ENCODE assay signal across 23 mouse cellular contexts in the genomic region with DNA sequence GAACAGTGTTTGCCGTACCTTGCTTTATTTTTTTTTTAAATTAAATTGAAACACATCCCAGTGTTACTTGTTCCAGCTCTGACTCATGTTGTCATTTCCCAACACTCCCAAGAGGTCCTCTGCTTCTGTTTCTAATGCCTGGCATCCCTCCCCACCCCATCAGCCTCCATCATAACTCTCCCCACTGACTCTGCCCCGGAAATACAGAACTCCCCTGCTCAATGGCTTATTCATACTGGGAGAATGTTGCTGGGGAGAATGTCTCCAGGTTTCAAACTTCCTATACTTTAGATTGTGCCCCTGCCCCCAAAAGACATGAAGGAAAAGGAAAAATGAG. TPM values are rescaled to one million over a fixed set of nuclear protein-coding genes. Genes with fewer than 3 reads are reported as not detected.
A peak's percentile ranks its signal among the peaks of the same experiment; 100 is the strongest.
DNase-seq lines count a peak whose midpoint lies in the region; ATAC-seq and TF ChIP-seq lines count a peak whose summit lies in the region.
"Had no signal": no experiment of that assay in that cellular context is flagged by ENCODE, and none has a peak within 500 bp of the region (broad histone marks: within the 10 kb centered on the region; RNA-seq: fewer than 3 reads in every experiment).

No protein-coding gene starts in this region.

- intact Hi-C loops in heart, postnatal 10 days (cut with DNase I), result no loop called here

- H3K9ac ChIP-seq in hindbrain, embryonic 12.5 days, result no peak overlapping the region
- H3K9ac ChIP-seq in hindbrain, postnatal 0 days (replicated peaks; ENCODE audit: low read length), result no peak overlapping the region
- H3K9ac ChIP-seq: embryonic facial prominence, embryonic 12.5 days; intestine, embryonic 15.5 days; kidney, embryonic 15.5 days; liver, embryonic 12.5 days; lung, embryonic 14.5 days; neural tube, embryonic 12.5 days had no signal

- no peaks in the 10 kb centered on the region for H3K27me3 ChIP-seq in hindbrain, embryonic 10.5 days (ENCODE audit: insufficient read depth, poor library complexity, severe bottlenecking)
- H3K27me3 ChIP-seq in hindbrain, embryonic 12.5 days, result no peaks in the 10 kb centered on the region
- H3K27me3 ChIP-seq in hindbrain, postnatal 0 days (ENCODE audit: insufficient read depth, low read length), result no peaks in the 10 kb centered on the region
- H3K27me3 ChIP-seq: embryonic facial prominence, embryonic 12.5 days; intestine, embryonic 15.5 days; kidney, embryonic 15.5 days; liver, embryonic 12.5 days; neural tube, embryonic 12.5 days had no signal

- ATAC-seq in hindbrain, embryonic 12.5 days (ENCODE audit: low FRiP score), result no peak
- no peak for ATAC-seq in hindbrain, postnatal 0 days
- ATAC-seq: intestine, embryonic 15.5 days; liver, embryonic 12.5 days had no signal

- no peak overlapping the region for H3K4me2 ChIP-seq in hindbrain, embryonic 12.5 days (replicated peaks)
- no peak overlapping the region for H3K4me2 ChIP-seq in hindbrain, postnatal 0 days (ENCODE audit: low read depth, low read length)
- H3K4me2 ChIP-seq: embryonic facial prominence, embryonic 12.5 days; intestine, embryonic 15.5 days; kidney, embryonic 15.5 days; liver, embryonic 12.5 days; lung, embryonic 14.5 days; neural tube, embryonic 12.5 days had no signal

- WGBS in hindbrain, embryonic 10.5 days, result 82% methylated on average over 2 of the region's 2 CpGs
- 61% methylated on average over 2 of the region's 2 CpGs for WGBS in hindbrain, embryonic 12.5 days
- WGBS in hindbrain, postnatal 0 days, result 55% methylated on average over 2 of the region's 2 CpGs

- no peaks in the 10 kb centered on the region for H3K36me3 ChIP-seq in hindbrain, embryonic 10.5 days
- H3K36me3 ChIP-seq in hindbrain, embryonic 12.5 days, result no peaks in the 10 kb centered on the region
- H3K36me3 ChIP-seq in hindbrain, postnatal 0 days (ENCODE audit: insufficient read depth, low read length), result no peaks in the 10 kb centered on the region
- H3K36me3 ChIP-seq: embryonic facial prominence, embryonic 12.5 days; heart, embryonic 10.5 days; intestine, embryonic 15.5 days; kidney, embryonic 15.5 days; liver, embryonic 12.5 days; neural tube, embryonic 12.5 days had no signal

- no peaks in the 10 kb centered on the region for H3K4me1 ChIP-seq in hindbrain, embryonic 10.5 days (replicated peaks)
- peaks cover 3% of the 10 kb centered on the region; the same call in 1 of the 2 replicates for H3K4me1 ChIP-seq in hindbrain, embryonic 12.5 days
- no peaks in the 10 kb centered on the region for H3K4me1 ChIP-seq in hindbrain, postnatal 0 days (ENCODE audit: insufficient read depth, low read length)
- H3K4me1 ChIP-seq: embryonic facial prominence, embryonic 12.5 days; heart, embryonic 10.5 days; intestine, embryonic 15.5 days; kidney, embryonic 15.5 days; liver, embryonic 12.5 days; neural tube, embryonic 12.5 days had no signal

- DNase-seq in hindbrain, embryonic 10.5 days (ENCODE audit: low spot score), result no peak
- peak; percentile 88 for DNase-seq in 3T3-L1 (ENCODE audit: low read depth, low spot score)
- peak; percentile 79 for DNase-seq in brain, adult 2 months (ENCODE audit: low read depth, low spot score)
- no peak for DNase-seq in hindbrain, postnatal 0 days (ENCODE audit: low spot score)
- no peak for DNase-seq in ovary, postnatal 10 days (ENCODE audit: low spot score)
- DNase-seq in cerebellum, adult 9-10 months, result no peak
- no peak for DNase-seq in heart, postnatal 10 days
- DNase-seq: adrenal gland, adult 8-10 months; cerebellum, adult 11-12 months; heart, postnatal 14 days; lung, embryonic 14.5 days; lung, postnatal 4 days; right cerebral cortex, postnatal 4 days; thymus, postnatal 4 days had no signal

- no peaks in the 10 kb centered on the region for H3K9me3 ChIP-seq in hindbrain, embryonic 10.5 days
- no peaks in the 10 kb centered on the region for H3K9me3 ChIP-seq in hindbrain, embryonic 12.5 days (replicated peaks)
- H3K9me3 ChIP-seq in hindbrain, postnatal 0 days (ENCODE audit: low read length), result no peaks in the 10 kb centered on the region
- H3K9me3 ChIP-seq: embryonic facial prominence, embryonic 12.5 days; heart, embryonic 10.5 days; intestine, embryonic 15.5 days; kidney, embryonic 15.5 days; liver, embryonic 12.5 days; neural tube, embryonic 12.5 days had no signal

- no peak for TF ChIP-seq CTCF in hindbrain, postnatal 0 days (IDR thresholded peaks at IDR 0.05; ENCODE audit: low read depth)

- H3K4me3 ChIP-seq in hindbrain, embryonic 10.5 days, result no peak overlapping the region
- no peak overlapping the region for H3K4me3 ChIP-seq in hindbrain, embryonic 12.5 days
- H3K4me3 ChIP-seq in hindbrain, postnatal 0 days (ENCODE audit: low read length), result no peak overlapping the region
- H3K4me3 ChIP-seq: embryonic facial prominence, embryonic 12.5 days; heart, embryonic 10.5 days; intestine, embryonic 15.5 days; kidney, embryonic 15.5 days; liver, embryonic 12.5 days; neural tube, embryonic 12.5 days had no signal

- H3K27ac ChIP-seq in hindbrain, embryonic 10.5 days, result peak overlapping the region; percentile 5; the same call in 1 of the 2 replicates
- no peak overlapping the region for H3K27ac ChIP-seq in hindbrain, embryonic 12.5 days
- peak overlapping the region; percentile 21; the same call in 1 of the 2 replicates for H3K27ac ChIP-seq in hindbrain, postnatal 0 days
- H3K27ac ChIP-seq: embryonic facial prominence, embryonic 12.5 days; heart, embryonic 10.5 days; intestine, embryonic 15.5 days; kidney, embryonic 15.5 days; liver, embryonic 12.5 days; neural tube, embryonic 12.5 days had no signal

RNA-seq across cellular contexts. Expression of a gene that starts 17.1 kb away (rescaled TPM):
- 14.9 and 25.3 TPM in 2 replicates for polyA plus RNA-seq in hindbrain, embryonic 10.5 days (2016; fragmentation: Nextera tagmentation; extraction: Ambion mirVana)
- polyA plus RNA-seq in hindbrain, embryonic 12.5 days (2016; fragmentation: Nextera tagmentation; extraction: Ambion mirVana), result 20.1 and 24.5 TPM in 2 replicates
- 69.6 and 81.5 TPM in 2 replicates for total RNA-seq in hindbrain, postnatal 0 days (2014; rRNA removed)
- polyA plus RNA-seq in hindbrain, postnatal 0 days (2015; fragmentation: Nextera tagmentation; extraction: Ambion mirVana), result 99.5 and 100 TPM in 2 replicates
- total RNA-seq in heart, postnatal 10 days (2021), result 10 to 100 TPM; 13.4 to 19.0 TPM
- total RNA-seq: common myeloid progenitor, adult 5-6 weeks; MEL had no signal

Comparison
In these comparisons a context has a peak if more than half of its experiments do, and no peak if none do; other contexts are left out.
1. DNase-seq: peak in 3T3-L1 (single experiment) and brain, adult 2 months (single experiment); none in hindbrain, embryonic 10.5 days (single experiment), hindbrain, postnatal 0 days (single experiment), ovary, postnatal 10 days (single experiment), cerebellum, adult 9-10 months (single experiment) and heart, postnatal 10 days (0 of 2).